Mouse (Mus musculus) thymus, postnatal 14 days (tissue): Measurements from ENCODE around the gene Adcy2.

Experiments
- DNase-seq: peaks from one replicate; pipeline ENCODE4 v3.0.0; 2021

Adcy2 gene

DNA sequence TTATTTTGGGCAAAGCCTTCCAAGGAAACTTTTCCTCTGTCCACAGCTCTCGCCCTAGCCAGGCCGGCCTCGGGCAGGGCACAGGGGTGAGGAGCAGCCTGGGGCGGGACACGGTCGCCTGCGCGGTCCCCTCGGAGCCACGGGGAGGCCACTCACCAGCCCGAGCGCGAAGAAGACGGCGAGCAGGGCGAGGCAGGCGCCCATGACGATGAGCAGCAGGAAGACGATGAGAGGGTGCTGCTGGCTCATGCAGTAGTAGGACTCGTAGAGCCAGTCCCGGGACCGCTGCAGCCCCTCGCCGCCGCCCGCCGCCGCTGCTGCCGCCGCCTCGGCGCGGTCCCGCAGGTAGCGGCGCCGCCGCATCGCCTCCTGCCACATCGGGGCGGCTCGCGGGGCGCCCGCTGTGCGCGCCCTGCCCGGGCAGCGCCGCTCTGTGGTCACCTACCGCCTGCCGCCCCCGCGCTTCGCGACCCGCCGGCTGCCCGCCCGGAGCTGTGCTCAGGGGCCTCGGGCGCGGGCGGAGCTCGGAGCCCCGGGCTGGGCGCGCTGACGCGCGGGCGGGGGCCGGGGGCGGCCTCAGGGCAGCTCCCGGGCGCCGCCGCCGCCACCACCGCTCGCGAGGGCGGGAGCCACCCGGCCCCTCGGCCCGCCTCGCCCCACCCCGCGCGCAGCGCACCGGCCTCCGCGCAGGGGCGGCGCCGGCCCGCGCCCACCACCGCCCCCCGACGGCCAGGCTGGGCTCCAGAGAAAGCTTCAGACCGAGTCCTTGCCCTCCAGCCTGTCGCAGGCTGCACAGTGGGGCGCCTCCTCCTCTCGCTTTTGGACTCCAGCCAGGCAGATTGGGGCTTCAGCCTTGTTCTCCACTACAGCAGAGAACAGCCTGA lies at the start of gene Adcy2:
Adcy2 (minus strand) TSS at position 624 of the 884 bp plus-strand sequence.
- no peak for DNase-seq

DNA sequence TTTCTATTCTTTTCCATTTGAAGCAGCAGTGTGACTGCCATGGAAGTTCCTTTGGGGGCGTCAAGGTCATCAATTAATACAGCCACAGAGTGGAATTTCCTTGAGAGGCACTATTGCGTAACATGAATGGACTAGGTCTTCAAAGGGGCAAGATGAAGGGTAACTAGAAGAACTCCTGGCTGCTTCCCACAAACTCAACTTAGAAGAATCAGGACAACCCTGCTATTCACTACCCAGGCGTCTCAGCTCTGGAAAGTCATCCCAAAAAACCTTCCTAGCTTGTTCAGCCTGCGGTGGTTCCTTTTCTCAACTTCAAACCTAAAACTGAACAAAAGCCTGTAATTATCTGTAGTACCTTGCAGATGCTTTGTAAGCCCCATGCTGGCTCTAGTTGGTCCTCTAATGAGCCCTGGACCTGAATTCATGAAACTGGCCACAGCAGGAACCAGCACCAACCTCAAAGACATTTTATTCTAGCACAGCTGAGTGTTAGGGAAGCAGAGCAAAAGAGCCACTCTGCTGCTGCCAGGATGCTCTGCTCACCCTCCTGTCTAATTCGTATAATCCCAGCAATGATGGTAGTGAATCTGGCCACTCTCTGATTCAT lies 37.8 kb upstream of the Adcy2 start:
- DNase-seq = no peak

DNA sequence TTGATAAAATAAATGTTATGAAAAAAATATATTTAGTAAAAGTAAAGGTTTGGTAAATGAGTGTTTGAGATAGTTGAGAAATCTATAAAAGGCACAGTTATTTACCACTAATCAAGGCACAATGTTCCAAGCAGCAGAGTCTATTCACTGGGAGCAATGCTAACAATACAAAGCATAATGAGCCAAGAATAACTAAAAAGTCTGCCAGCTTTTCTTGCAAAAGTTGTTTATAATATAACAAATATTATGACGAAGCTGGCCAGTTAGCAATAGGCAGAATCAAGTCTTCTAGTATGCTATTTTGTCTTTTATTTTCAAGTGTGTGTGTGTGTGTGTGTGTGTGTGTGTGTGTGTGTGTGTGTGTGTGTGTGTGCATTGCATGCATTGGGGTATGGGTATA lies 35.3 kb upstream of the Adcy2 start:
- DNase-seq = no peak

DNA sequence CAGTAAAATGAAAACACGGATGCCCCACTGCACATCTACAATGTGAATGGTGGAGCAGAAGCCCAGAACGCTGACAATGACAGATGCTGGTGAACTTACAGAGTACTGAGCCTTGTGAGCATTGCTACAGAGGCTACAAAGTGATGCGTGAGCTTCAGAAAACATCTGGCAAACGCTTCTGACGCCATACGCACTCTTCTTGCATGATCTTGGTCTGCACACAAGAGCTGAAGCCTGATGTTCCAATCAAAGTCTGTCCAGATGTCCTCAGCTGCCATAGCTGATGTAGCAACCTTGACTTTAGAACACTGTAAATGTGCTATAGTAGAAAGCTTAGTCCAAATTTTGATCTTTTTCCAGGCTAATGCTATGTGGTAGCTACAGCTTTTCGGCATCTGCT lies 34.2 kb upstream of the Adcy2 start:
- no peak for DNase-seq

DNA sequence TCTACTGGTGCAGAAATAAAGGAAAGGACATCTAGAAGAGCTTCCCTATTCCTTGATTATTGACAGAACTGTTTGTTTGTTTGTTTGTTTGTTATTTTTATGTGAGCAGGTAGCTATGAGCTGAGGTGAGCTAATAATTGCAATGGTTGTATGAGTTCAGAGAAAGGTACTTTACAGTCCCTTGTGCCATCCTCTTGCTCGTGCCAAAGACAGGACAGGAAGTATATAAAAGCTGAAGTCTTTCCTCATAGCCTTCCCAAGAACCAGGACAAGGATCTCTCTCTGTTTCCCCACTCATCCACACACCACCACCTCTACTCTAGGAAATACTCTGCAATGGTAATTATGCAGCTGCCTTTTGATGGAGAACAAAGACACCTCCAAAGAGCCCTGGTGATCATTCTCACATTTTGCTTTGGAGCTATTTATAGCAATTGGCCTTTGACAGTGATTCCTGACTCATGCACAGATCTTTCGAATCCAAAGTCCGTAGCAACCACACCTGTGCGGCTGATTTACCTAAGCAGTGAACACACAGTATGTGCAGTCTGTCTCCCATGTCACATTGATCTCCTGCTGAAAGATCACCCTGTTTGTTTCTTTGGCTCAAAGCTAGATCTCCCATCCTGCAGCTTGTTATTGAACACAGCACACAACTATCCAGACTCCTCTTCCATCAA lies 29.9 kb upstream of the Adcy2 start:
- DNase-seq = no peak

DNA sequence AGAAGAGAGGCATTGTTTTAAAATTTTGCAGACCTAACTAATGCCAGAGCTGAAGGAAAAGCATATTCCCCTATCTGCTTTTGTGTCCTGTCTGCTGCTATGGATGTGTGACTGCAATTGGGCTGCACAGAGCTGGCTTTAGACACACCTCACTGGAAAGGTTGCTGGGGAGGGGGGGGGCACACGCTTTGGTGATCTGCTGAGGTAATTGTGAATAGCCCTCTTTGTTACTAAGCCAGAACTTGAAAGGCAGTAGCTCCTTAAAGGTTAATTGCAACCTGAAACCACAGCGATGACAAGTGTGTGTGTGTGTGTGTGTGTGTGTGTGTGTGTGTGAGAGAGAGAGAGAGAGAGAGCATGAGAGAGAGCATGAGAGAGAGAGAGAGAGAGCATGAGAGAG lies 25.6 kb upstream of the Adcy2 start:
- no peak for DNase-seq

DNA sequence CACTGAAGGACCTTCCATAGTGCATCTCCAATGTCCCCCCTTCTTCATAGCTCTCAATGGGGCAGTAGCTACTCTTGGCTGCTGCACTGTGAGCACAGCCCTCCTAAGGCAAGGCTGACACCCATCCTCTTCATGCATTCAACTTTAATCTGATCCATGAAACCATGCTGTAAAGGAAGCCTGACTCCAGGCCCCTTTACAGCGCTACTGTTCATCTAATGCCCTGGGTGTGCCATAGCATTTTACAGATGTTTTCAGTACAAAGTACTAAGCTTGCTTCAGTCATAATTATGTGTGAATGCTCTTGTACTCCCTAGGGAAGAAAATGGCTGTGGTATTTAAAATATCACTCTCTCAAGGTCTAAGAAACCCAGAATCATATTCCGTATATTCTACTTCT lies 23.9 kb upstream of the Adcy2 start:
- no peak for DNase-seq

DNA sequence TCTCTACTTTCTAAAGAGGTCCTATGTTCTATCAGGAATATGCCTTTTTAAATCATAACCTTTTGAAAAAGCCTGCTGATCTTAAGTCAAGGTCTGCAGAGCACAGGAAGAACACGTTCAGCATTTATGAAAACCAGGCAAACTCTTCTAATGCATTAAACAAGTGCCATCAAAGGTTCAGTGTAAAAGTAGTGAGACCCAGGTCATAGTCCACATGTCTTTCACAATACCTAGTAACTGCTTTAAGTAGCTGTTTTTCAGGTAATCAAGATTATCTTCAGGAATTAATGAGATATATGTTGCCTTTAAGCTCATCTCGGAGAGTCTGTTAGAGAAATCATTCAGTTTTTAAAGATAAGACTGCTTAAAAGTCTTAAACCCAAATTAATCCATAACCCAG lies 21.2 kb upstream of the Adcy2 start:
- DNase-seq = no peak

DNA sequence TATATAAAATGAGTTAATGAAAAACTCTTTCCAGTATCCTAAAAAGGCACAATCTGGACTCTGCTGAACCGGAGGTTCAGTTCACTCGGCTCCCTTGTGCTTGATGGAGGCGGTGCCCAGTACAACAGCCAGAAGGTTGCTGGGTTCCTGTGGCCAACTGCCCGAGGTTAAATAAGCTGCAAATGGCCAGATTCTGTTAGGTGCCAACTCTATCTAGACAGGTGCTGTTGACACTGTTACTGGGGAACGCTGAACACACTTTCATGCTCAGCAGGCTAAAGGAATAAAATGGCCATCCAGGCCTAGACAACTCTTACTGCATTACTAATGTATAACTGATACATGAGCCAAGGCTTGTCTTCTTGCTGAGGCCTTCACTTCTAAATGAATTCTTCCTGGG lies 7.6 kb upstream of the Adcy2 start:
- DNase-seq = no peak

DNA sequence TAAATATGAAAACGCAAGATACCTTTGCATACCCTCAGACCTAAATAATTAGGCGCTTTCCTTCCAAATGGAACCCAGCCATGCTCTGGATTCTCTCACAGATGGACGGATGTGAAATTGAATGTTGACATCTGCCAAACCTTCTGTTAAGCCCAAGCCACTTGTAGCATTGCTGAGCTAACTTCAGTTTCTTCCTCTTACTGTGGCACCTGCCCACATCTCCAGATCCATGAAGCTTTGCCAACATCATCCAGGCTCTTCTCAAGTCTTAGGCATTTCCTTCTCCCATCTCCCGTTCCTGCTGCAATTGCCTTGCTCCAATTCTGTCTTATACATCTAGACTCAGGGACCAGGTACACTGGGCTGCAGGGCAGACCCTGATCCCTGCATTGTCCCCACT lies 6.8 kb upstream of the Adcy2 start:
- no peak for DNase-seq

DNA sequence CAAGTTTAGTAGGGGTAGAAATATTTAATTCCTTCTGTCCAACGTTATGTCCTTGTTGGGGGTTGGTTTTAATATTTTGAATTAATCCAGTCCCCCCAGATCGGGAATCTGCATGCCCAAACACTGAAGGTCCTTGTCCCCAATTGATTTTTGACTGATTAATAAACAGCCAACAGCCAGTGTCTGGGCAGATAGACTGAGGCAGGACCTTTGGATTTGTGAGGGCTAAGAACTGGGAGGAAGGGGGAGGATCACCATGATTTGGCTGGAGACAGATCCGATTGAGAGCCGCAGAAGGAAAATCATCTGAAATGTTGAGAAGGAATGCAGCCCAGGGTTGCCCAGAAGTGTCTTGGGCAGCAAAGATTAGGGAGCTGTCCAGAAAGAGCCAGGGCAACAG lies 5.1 kb upstream of the Adcy2 start:
- no peak for DNase-seq

DNA sequence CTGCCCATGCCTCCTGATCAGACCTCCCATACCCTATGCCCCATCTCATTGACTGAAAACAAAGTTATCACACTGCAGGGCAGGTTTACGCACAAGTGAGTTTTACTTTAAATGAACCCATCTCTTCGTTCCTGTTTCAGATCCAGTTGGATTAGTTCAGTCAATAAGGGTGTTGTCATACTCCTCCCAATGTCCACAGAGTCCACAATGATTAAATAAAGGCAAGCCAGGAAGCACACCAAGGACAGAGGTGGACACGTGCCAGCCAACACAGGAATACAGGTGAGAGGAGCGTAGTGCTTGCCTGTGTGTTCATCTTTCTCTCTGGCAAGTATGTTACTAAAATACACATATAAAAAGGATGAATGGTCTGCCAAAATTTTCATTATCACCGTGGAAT lies 3.3 kb upstream of the Adcy2 start:
- DNase-seq = no peak

DNA sequence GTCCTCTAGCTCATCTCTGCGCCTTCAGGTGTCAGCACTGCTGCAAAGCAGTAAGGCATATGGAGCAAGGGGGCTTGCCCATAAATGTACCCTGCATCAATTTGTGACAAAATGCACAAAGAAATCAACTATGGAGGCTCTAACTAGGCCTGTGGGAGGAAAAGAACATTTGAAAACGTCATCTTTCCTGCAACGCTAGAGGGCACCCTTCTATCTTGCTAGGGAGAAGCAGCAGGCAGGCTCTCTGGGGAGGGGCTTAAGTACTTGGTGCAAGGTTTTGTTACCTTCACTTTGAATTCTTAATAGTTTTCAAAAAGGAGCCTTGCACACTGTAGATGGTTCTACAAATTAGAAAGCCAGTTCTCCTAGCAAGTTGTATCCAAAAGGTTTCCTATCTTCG lies 2.8 kb upstream of the Adcy2 start:
- no peak for DNase-seq

DNA sequence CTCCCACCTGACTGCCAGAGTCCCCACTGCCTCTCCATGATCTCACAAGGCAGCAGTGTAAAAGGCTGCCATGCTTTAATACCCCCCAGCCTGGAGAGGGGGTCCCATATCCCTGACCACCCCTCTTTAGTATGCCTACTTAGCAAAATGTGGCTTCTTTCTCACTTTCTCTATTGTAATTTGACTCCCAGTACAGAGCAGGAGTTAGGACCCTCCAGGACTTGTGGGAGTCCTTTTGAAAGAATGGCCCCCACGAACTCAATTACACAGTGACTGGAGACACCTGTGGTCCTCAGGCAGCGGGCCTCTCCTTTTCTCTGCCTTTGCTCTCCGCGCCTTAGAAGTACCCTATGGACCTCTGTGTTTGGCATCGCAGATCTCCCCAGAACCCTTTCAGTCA lies 485 bp upstream of the Adcy2 start:
- DNase-seq = no peak

DNA sequence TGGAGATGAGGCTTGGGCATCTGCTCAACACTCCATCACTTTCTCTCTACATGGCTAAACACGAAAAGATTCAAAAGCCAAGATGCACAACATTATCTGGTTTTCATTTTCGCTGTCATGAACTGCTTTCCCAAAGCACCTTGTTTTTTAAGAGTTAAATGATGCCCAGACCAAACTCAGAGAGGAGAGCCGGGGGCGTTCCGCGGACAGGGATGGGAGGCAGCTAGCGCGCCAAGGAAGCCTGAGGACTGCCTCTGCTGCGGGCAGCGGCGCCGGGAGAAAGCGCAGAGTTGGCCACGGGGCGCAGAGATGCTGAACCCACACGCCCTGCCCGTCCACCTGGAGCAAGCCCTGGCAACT lies 803 bp downstream of the Adcy2 start:
- no peak for DNase-seq

DNA sequence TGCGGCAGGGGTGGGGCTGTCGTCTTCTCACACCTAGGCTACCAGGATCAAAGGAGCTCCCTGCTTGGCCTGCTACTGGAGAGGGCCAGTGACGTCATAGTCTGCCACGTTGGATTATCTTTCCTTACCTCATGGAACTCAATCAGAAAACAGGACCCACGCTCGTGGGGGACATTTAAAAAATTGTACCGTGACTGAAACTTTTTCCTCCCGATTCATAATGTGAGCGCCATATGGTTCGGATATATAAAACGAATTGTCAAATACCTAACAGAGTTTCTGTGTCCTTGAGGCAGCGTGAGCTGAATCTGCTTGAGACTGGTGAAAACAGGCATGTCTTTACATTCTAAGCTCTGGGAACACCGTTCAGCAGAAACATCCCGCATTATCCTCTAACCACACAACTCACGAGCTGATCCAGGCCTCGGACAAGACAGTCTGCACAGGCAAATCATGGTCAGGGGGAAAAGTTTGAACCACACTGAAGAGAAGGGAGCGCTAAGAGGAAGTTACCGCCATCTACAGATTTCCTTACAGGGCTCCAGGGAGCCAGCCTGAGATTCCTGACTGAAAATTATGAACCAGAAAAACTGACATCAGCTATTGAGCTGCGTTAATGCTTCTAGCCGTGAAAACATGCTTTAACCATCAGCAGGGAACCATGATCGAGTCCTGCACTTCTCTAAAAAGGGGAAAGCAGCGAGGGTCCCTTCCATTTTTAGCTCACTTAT lies 1.4 kb downstream of the Adcy2 start:
- DNase-seq = no peak

DNA sequence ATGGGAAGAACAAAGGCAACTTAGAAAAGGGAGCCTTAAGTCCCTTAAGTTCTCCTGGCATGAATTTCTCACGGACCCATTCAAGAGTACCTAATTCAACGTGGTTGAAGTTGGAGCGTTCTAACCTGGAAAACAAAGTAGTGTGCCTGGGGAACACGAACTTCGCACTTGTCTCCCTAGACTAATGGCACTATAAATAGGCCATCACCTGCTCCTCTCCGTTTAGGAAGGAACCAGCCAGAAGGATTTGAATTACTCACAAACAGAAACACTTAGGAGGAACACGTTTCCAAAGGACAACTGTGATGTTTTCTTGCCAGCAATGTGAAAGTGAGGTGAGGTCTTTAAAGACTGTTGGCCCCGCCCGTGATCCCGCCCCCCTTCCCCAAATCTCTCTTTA lies 2.0 kb downstream of the Adcy2 start:
- DNase-seq = no peak

DNA sequence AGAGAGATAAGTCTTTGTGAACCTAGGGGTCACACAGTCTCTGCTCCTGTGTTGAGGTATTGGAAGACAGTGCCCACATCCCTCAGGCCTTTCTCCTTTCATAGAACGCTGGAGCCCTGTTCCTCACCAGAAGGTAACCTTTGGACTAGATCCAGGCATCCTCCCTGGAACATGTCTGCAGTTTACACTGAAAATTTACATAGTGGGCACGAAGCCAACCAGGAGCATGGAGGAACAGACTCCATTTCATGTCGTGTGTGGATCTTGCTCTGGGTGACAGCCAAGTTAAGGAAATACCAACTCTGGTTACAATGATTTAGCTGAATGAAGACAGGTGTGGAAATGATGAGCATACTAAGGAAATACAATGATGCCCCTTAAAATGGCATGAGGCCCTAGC lies 2.7 kb downstream of the Adcy2 start:
- DNase-seq = no peak

DNA sequence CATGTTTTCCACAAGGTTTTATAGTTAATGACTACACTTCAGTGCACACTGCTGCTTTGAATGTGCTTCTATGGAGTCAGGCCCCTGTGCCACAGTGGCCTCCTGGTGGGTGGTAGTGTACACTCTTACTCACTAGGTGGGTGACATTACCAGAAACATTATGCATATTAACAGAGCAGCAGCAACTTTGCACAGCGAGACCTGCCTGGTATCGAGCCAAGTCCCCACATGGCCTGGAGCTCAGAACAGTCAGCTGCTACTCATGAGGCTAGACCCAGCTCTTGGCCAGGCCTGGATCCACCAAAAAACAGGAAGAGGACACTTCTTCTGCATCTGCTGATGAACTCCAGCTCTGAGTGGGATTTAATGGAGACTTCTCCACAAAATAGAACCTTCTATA lies 13.6 kb downstream of the Adcy2 start:
- no peak for DNase-seq

DNA sequence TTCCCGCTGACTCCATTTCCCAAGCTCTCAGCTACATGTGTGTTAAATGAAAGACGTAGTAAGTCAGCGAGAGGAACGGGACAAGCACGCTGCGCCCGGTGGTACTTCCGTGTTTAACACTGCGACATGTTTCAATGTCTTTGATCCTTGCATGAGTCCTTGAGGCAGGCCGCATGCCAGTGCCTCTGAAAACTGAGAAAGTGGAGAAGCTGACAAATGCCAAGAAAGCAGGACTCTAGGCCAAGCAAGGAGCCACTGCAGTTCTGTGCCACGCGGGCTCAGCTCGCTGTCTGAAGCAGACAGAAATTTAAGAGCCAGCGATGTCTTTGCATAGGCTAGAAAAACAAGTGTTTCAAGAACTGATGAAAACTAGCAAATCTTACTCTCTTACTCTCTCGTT lies 15.3 kb downstream of the Adcy2 start:
- no peak for DNase-seq

DNA sequence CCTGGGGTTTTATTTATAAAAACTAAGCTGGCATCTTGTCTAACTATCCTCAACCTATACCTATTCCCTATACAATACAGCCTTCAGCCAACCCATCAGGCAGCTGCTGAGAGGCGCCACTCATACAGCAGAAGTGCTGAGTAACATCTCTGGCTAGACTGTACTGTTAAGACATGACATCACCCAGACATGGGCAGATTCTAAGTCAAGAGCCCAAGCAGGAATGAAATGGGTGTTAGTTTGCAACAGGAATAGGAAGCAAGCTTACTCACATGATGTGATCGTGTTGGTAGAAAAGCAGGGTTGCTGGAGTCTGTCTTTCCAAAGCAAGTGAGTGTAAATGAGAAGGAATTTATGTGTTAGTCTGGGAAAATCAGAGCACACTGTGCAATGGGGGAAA lies 18.3 kb downstream of the Adcy2 start:
- no peak for DNase-seq

DNA sequence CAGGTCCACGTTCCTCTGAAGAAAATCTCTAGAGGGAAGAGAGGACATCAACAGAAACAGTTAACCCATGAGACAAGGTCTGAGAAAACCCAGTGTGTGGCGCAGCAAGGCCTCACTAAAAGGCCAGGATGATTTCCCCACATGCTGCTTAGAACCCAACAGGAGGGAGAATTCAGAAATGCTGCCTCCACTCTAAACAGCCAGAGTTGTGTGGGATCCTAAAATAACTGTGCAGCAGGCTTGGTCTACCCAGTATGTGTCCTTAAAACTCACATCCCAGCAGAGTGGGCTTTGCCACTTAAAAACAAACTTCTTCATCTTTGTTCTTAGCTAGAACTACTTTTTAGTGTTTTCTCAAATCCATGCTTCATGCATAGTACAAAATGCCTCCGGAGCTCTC lies 26.2 kb downstream of the Adcy2 start:
- DNase-seq = no peak

DNA sequence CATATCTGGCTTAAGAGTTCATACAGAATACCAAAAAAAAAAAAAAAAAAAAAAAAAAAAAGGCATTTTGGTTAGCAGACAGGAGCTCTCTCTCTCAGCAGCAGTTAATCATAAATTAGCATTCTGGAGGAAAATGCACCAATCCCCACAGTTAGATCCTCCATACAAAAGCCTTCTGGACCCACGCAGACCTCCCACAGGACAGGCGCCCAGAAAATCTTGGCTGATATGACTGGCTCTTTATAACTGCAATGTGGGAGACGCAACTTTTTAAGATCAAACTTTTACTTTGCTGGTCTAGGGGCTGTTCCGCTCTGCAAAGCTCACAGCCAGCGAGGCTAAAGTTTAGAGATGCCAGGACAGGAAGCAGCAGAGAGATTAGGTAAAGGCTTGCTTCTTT lies 37.8 kb downstream of the Adcy2 start:
- DNase-seq = no peak

DNA sequence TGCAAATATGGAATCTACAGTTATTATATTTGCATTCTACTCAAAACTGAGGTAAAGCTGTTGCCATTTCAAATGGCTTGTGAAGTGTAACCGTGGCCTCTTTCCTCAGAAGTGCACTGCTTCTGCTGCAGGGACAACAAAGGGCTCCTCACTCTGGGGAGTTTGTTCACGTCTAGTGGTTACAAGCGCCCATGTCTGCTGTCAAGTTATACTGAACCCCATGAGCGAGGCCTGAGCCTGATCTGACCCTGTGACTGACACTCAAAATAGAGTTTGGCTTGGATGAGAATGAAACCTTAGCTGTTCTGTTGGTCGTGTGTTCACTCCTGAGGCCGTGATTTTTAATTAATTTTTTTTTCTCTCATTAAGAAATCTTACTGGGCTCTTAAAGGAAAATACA lies 38.8 kb downstream of the Adcy2 start:
- no peak for DNase-seq
